Mouse (Mus musculus) stomach, embryonic 16.5 days (tissue): ENCODE results near the gene Syngr4. TPM values are rescaled to one million over a fixed set of nuclear protein-coding genes. Genes with fewer than 3 reads are reported as not detected.

Source experiments
- ATAC-seq: fragments of 200-750 bp; cut with Nextera tagmentation; 2 replicates; pipeline ENCODE4 v1.8.0; 2017; ENCODE audit warnings: moderate number of reproducible peaks, moderate TSS enrichment; ENCODE audit not compliant: insufficient read depth, low FRiP score
- H3K27ac ChIP-seq: fragments of 300-500 bp; sonication (generic); 2 replicates; pipeline ENCODE4 v1.5.1; 2014; ENCODE audit warnings: low read length
- H3K27me3 ChIP-seq: fragments of 300-500 bp; sonication (generic); 2 replicates; pipeline ENCODE4 v1.6.1; 2014; ENCODE audit warnings: low read length, control low read depth, mixed read lengths; ENCODE audit not compliant: control insufficient read depth, insufficient read depth
- H3K36me3 ChIP-seq: fragments of 300-500 bp; sonication (generic); 2 replicates; pipeline ENCODE4 v1.6.1; 2014; ENCODE audit warnings: low read length; ENCODE audit not compliant: control insufficient read depth, insufficient read depth
- H3K4me1 ChIP-seq: fragments of 300-500 bp; sonication (generic); 2 replicates; pipeline ENCODE4 v1.6.1; 2014; ENCODE audit warnings: low read length, control low read depth, mixed read lengths; ENCODE audit not compliant: control insufficient read depth, insufficient read depth
- H3K4me2 ChIP-seq: fragments of 300-500 bp; sonication (generic); 2 replicates; pipeline ENCODE4 v1.6.1; 2014; ENCODE audit warnings: low read depth, low read length, mixed read lengths
- H3K4me3 ChIP-seq: fragments of 300-500 bp; sonication (generic); replicated peaks from 2 replicates; pipeline ENCODE4 v1.5.1; 2014; ENCODE audit warnings: mild to moderate bottlenecking, low read length
- H3K9ac ChIP-seq: fragments of 300-500 bp; sonication (generic); 2 replicates; pipeline ENCODE4 v1.6.1; 2014; ENCODE audit warnings: low read length
- H3K9me3 ChIP-seq: fragments of 300-500 bp; sonication (generic); replicated peaks from 2 replicates; pipeline ENCODE4 v1.6.1; 2016; ENCODE audit warnings: low read length, control low read depth; ENCODE audit not compliant: control insufficient read depth
- WGBS: fragments of 180-500 bp; shearing (Covaris S2); extraction: QIAGEN DNeasy Blood & Tissue Kit; methylation state at CpG from one replicate; pipeline ENCODE4 v1.1.7; 2014; 5-methylcytosine and 5-hydroxymethylcytosine counted together
- polyA plus RNA-seq: library from polyadenylated mRNA; unstranded; fragments of >200 nt; fragmentation: Nextera tagmentation; extraction: Ambion mirVana; gene quantifications from 2 replicates; pipeline ENCODE4 v1.2.1, GENCODE M21; 2015

Gene Syngr4
- polyA plus RNA-seq, 1 experiment from 2014 or later = 0.49 TPM

DNA sequence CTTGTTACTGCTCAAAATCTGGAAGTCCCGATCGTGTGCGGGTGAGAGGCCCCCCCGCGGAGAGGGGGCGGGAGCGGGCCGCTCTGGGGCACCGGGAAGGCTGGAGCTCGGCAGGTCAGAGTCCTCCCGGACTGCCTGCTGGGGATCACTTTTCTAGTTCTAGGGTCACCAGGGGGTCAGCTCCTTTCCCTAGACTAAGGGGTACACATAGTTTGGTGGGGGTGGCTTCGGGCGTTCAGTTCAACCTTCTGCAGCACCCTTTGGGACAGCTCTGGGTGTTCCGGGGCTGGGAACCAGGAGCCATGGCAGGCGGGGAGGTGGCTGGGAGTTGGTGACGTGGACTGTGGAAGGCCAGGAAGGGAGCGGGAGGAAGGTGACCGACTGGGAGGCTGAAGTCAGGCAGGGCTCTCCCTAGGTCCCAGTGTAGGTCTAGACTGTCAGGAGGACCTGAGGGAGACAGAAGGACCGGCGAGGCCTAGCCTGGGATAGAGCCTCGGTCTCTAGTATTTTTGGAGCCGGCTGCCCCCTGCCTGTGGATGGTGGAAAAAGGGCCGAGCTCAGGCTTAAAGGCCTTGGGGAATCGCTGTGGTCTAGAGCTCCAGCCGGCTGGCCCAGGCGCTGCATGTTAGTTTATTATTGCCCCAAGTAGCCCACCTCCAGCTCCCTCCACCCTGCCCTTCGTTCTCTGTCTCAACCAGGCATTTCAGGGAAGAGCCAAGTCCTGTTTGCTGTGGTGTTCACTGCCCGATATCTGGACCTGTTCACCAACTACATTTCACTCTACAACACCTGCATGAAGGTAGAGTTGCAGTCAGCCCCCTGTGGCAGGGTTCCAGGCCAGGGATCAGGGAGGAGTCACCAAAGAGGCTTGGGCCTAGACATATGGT is 23.2 kb downstream of the Syngr4 start:
- H3K4me3 ChIP-seq = peak overlapping the region; percentile 93
- peak overlapping the region; percentile 96 for H3K27ac ChIP-seq
- WGBS = 2% methylated on average over 28 of the region's 28 CpGs

DNA sequence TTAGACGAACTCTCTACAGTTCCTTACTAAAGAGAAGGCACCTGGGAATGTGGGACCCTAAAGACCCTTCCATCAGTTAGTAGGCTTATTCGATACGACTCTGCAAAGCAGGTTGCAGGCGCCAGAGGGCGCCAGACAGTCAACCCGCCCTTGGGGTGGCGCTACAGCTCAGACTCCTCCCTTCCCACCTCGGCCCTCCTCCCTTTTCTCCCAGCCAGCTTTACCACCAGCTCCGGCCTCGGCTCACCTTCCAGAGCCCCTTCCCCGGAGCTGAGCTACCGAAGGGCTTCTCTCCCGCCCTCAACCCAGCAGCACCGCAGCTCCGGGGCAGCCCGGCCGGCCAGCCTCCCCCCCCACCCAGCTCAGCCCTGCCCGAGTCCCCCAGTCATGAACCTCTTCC is 23.9 kb downstream of the Syngr4 start, which contains the start of gene Kdelr1:
Gene Kdelr1 (plus strand): TSS at position 149 of the 400 bp plus-strand sequence.
- peaks cover 19% of the 10 kb centered on the region for H3K27me3 ChIP-seq
- peak within 1 kb of the TSS; percentile 93 for H3K4me3 ChIP-seq
- peaks cover 20% of the 10 kb centered on the region for H3K36me3 ChIP-seq
- under 1% methylated on average over 18 of the region's 18 CpGs for WGBS
- H3K4me1 ChIP-seq = peaks cover 37% of the 10 kb centered on the region
- peak within 1 kb of the TSS; percentile 96 for H3K27ac ChIP-seq
- peak; percentile 84 for ATAC-seq
- peak within 1 kb of the TSS; percentile 66 for H3K4me2 ChIP-seq
- H3K9ac ChIP-seq = peak within 1 kb of the TSS; percentile 97
- no peaks in the 10 kb centered on the region for H3K9me3 ChIP-seq

More for the DNA sequence above, 23.2 kb downstream of the Syngr4 start:
- Histone ChIP-seq H3K4me2 (peak overlapping the region; percentile 66), H3K36me3 (peaks cover 23% of the 10 kb centered on the region), H3K9ac (peak overlapping the region; percentile 97), H3K27me3 (peaks cover 19% of the 10 kb centered on the region), H3K9me3 (no peaks in the 10 kb centered on the region), H3K4me1 (peaks cover 34% of the 10 kb centered on the region)
- peak; percentile 54 for ATAC-seq

DNA sequence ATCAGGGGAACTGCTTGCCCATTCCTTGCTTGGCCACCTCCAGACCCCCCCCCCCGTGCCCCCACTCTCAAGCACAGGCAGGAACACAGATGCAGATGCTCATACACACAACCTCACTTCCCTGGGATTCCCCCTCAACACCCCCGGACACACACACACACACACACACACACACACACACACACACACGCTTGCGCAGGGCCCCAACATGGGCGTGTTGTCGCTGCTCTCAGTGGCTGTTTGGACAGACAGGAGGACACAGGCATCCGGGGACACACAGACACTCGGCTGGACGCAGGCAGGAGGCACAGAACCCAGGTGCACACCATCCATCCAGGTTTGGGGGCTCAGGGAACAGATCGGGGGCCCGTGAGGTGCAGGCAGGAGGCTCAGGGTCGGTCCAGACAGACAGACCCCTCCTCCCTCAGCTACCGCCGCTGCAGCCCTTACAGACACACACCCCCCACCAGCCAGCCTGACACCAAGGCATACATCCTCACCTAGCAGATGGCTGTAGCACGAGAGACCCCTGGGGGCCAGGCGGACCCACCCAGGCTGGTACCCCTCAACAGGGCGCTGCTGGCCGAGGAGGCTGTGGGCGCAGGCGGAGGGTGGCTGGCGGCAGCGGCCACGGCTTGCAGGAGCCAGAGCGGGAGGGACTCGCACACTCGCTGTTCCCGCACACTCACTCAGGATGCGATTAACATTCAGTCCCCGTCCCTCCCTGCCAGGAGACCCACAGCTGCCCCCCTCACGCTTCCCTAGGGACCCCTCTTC is 26.0 kb downstream of the Syngr4 start:
- Histone ChIP-seq H3K4me2 (peak overlapping the region; percentile 49), H3K4me1 (peaks cover 41% of the 10 kb centered on the region), H3K27me3 (peaks cover 19% of the 10 kb centered on the region), H3K4me3 (peak overlapping the region; percentile 26), H3K9ac (peak overlapping the region; percentile 53), H3K9me3 (no peaks in the 10 kb centered on the region), H3K36me3 (peaks cover 10% of the 10 kb centered on the region), H3K27ac (no peak overlapping the region)
- 1% methylated on average over 30 of the region's 30 CpGs for WGBS
- no peak for ATAC-seq

DNA sequence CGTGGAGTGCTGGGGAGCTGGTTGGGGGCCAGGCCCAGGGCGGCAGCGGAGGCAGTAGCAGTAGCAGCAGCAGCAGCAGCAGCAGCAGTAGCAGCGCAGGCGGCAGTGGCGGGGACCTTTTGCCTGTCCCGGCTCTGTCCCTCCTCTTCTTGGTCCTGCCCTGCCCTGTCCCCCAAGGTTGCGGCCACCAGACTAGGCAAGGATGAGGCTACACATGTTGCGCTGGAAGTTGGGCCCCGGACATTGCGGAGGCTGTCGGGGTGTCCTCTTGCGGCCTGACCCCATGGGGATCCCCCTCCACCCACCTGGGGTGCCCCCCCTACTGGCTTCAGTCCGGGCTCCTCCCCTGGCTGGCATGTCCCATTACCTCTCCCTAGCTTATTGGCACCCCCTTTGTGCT is 26.7 kb downstream of the Syngr4 start:
- H3K9me3 ChIP-seq = no peaks in the 10 kb centered on the region
- ATAC-seq = no peak
- no peak overlapping the region for H3K27ac ChIP-seq
- no peak overlapping the region; the same call in 1 of the 2 replicates for H3K4me3 ChIP-seq
- H3K4me1 ChIP-seq = peaks cover 36% of the 10 kb centered on the region
- peaks cover 19% of the 10 kb centered on the region for H3K27me3 ChIP-seq
- 2% methylated on average over 11 of the region's 14 CpGs for WGBS
- H3K9ac ChIP-seq = peak overlapping the region; percentile 53
- peak overlapping the region; percentile 49 for H3K4me2 ChIP-seq
- H3K36me3 ChIP-seq = peaks cover 6% of the 10 kb centered on the region

DNA sequence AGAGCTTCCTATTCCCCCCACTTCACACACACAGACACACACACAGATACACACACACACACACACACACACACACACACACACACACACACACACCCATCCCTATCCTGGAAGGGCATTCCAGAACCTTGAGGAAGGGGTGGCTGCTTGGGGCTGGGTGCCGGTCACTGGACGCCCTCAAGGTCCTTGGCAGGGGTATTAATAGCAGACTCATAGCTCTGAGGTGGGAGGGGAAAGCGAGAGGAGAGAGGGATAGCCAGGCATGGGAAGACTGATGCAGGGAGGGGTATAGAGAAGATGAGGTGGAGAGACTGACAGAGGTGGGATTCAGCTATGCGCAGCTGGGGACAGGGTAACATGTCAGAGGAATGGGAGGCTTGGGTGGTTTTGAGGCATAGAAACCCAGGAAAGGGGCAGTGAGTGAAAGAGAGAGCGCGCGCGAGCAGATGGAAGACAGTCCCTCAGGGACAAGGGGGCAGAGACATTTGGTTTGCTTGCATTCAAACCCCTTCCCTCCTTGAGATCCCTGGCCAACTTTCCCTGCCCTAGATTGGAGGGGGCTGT is 27.3 kb downstream of the Syngr4 start:
- Histone ChIP-seq H3K4me2 (peak overlapping the region; percentile 49), H3K36me3 (peaks cover under 1% of the 10 kb centered on the region; the same call in 1 of the 2 replicates), H3K4me3 (no peak overlapping the region), H3K27me3 (peaks cover 19% of the 10 kb centered on the region), H3K27ac (no peak overlapping the region), H3K9ac (peak overlapping the region; percentile 53), H3K9me3 (no peaks in the 10 kb centered on the region), H3K4me1 (peaks cover 30% of the 10 kb centered on the region)
- 23% methylated on average over 8 of the region's 8 CpGs for WGBS
- ATAC-seq = no peak

DNA sequence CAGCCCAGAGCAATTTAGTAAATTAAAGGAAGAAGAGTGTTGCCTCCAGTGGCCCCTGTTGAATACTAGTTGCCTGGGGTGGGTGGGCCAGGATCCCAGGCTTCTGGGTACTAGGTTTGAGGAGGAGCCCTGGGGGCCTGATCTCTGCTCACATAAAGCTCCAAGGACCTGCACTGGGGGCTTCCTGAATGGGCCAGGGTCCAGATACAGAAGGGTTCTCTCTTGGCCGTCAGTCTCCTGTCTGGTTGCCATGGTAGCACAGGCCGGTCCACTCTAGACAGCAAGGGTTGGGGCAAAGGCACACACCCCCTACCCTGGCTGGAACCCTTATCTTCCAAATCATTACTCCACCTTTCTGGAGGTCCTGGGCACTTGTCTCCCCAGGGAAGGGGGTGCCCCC is 28.6 kb downstream of the Syngr4 start:
- no peak overlapping the region for H3K27ac ChIP-seq
- no peak for ATAC-seq

DNA sequence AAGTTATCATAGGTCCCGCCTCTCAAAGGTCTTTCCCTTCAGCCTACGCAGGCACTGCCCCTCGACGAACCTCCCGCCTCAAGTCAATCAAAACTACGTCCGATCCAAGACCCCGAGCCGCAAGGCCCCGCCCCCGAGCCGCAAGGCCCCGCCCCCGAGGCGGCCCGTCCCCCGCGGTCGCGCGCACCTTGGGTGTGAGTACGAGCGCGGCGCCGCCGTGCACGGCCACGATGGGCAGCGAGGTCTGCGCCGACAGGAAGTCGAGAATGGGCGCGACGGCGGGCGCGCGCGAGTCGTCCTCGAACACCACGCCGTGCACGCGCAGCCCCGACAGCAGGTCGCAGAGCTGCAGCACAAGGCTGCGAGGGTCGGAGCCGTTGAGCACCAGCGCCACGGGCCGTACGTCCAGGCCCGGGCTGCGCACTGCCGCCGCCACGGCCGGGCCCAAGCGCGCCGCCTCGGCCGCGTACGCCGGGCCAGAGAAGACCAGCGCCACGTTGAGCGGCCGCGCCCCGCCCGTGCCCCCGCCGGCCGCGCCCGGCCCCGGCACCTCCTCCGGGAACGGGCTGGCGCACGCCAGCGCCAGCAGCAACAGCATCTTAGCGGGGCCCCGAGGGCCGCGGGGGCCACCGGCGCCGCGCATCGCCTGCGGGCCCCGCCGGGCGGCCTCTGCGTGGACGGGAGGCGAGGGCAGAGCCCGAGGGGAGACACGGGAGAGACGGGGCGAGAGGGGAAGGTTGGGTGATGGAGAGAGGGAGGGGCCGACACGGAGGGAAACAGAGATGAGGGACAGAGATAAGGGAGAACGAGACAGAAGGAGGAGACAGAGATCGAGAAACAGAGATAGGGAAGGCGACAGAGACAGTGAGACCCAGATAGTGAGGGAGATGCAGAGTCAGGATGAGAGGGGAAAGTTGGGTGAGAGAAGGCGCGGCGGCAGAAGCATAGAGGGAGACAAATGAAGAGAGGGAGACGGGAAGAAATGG is 30.3 kb downstream of the Syngr4 start:
- peak overlapping the region; percentile 80 for H3K27ac ChIP-seq
- no peaks in the 10 kb centered on the region for H3K36me3 ChIP-seq
- H3K4me2 ChIP-seq = peak overlapping the region; percentile 84
- H3K4me1 ChIP-seq = peaks cover 25% of the 10 kb centered on the region
- peak overlapping the region; percentile 72 for H3K4me3 ChIP-seq
- peaks cover 13% of the 10 kb centered on the region for H3K27me3 ChIP-seq
- no peaks in the 10 kb centered on the region for H3K9me3 ChIP-seq
- ATAC-seq = peak; percentile 86
- WGBS = under 1% methylated on average over 112 of the region's 117 CpGs
- peak overlapping the region; percentile 95 for H3K9ac ChIP-seq

More for the DNA sequence above, 28.6 kb downstream of the Syngr4 start:
- Histone ChIP-seq H3K4me1 (peaks cover 25% of the 10 kb centered on the region), H3K36me3 (no peaks in the 10 kb centered on the region), H3K9me3 (no peaks in the 10 kb centered on the region), H3K4me3 (no peak overlapping the region), H3K4me2 (no peak overlapping the region; the same call in 1 of the 2 replicates), H3K9ac (no peak overlapping the region), H3K27me3 (peaks cover 19% of the 10 kb centered on the region)
- WGBS = 33% methylated on average over 2 of the region's 2 CpGs

DNA sequence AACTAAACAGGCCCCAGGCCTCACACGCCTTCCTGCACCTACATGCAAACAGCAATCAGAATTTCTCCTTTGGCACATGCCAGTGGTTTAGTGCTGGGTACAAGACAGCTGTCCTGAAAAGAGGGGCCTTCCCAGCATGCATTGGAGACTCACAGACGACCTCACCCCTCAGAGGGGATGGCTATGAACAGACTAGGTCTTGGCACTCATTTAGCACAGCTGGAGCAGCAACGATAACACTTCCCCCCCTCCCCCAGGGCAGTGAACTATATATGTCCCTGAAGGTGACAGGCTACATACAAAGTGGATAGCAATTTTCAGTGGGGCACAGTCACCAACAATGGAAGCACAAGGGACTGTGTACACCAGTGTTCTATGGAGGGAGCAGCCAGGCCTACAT is 32.1 kb downstream of the Syngr4 start:
- Histone ChIP-seq H3K36me3 (no peaks in the 10 kb centered on the region), H3K4me3 (no peak overlapping the region), H3K4me2 (no peak overlapping the region), H3K27ac (no peak overlapping the region), H3K9me3 (no peaks in the 10 kb centered on the region), H3K9ac (no peak overlapping the region), H3K4me1 (peaks cover 10% of the 10 kb centered on the region), H3K27me3 (peaks cover 2% of the 10 kb centered on the region; the same call in 1 of the 2 replicates)
- WGBS = 63% methylated on average over 3 of the region's 3 CpGs
- no peak for ATAC-seq
